Mouse (Mus musculus): ENCODE results near the gene Spaca6. TPM values are rescaled to one million over a fixed set of nuclear protein-coding genes. Genes with fewer than 3 reads are reported as not detected.
A peak's percentile ranks its signal among the peaks of the same experiment; 100 is the strongest.

Spaca6 gene
- 7.4 and 21.3 TPM in 2 replicates for polyA plus RNA-seq (2011; ENCODE audit: insufficient read depth, insufficient read length, low replicate concordance, missing spikeins)

- TF ChIP-seq POLR2A (IDR thresholded peaks at IDR 0.05; ENCODE audit: borderline replicate concordance, control insufficient read depth, low read depth, low read length) = peak; percentile 30; the same call in 1 of the 2 replicates
- TF ChIP-seq CTCF (IDR thresholded peaks at IDR 0.05; ENCODE audit: control insufficient read depth, insufficient read depth, low read length) = no peak
- 2% methylated on average over 39 of the region's 42 CpGs for WGBS
- Histone ChIP-seq H3K4me1 (ENCODE audit: control insufficient read depth, insufficient read depth, low read length) (no peaks in the 10 kb centered on the region), H3K4me3 (replicated peaks; ENCODE audit: control insufficient read depth, low read depth, low read length) (peak within 1 kb of the TSS; percentile 16), H3K27ac (ENCODE audit: control insufficient read depth, insufficient read depth, low read depth, low read length, poor library complexity) (no peak within 1 kb of the TSS)
These were observed at the start of gene Spaca6 for GRCm38 (mm10) chr17:17826751-17827657. TSS of gene Spaca6 (plus strand) at chr17:17827158.

- TF ChIP-seq POLR2A (IDR thresholded peaks at IDR 0.05; ENCODE audit: borderline replicate concordance, control insufficient read depth, low read depth, low read length) = no peak
- TF ChIP-seq CTCF (IDR thresholded peaks at IDR 0.05; ENCODE audit: control insufficient read depth, insufficient read depth, low read length) = no peak
- Histone ChIP-seq H3K27ac (ENCODE audit: control insufficient read depth, insufficient read depth, low read depth, low read length, poor library complexity) (no peak overlapping the region), H3K4me1 (ENCODE audit: control insufficient read depth, insufficient read depth, low read length) (no peaks in the 10 kb centered on the region), H3K4me3 (replicated peaks; ENCODE audit: control insufficient read depth, low read depth, low read length) (no peak overlapping the region)
- WGBS = 69% methylated on average over 3 of the region's 3 CpGs
These were observed 35.9 kb upstream of the Spaca6 start for GRCm38 (mm10) chr17:17790866-17791630.

- TF ChIP-seq POLR2A (IDR thresholded peaks at IDR 0.05; ENCODE audit: borderline replicate concordance, control insufficient read depth, low read depth, low read length) (no peak), CTCF (IDR thresholded peaks at IDR 0.05; ENCODE audit: control insufficient read depth, insufficient read depth, low read length) (no peak)
- Histone ChIP-seq H3K27ac (ENCODE audit: control insufficient read depth, insufficient read depth, low read depth, low read length, poor library complexity) (no peak overlapping the region), H3K4me3 (replicated peaks; ENCODE audit: control insufficient read depth, low read depth, low read length) (no peak overlapping the region), H3K4me1 (ENCODE audit: control insufficient read depth, insufficient read depth, low read length) (no peaks in the 10 kb centered on the region)
- 56% methylated on average over 1 of the region's 1 CpGs for WGBS
These were observed 34.4 kb upstream of the Spaca6 start for GRCm38 (mm10) chr17:17792578-17792977.

- no peak overlapping the region for H3K4me3 ChIP-seq (replicated peaks; ENCODE audit: control insufficient read depth, low read depth, low read length)
- WGBS = 17% methylated on average over 2 of the region's 2 CpGs
- TF ChIP-seq CTCF (IDR thresholded peaks at IDR 0.05; ENCODE audit: control insufficient read depth, insufficient read depth, low read length) (no peak), POLR2A (IDR thresholded peaks at IDR 0.05; ENCODE audit: borderline replicate concordance, control insufficient read depth, low read depth, low read length) (no peak)
- H3K27ac ChIP-seq (ENCODE audit: control insufficient read depth, insufficient read depth, low read depth, low read length, poor library complexity) = no peak overlapping the region
- H3K4me1 ChIP-seq (ENCODE audit: control insufficient read depth, insufficient read depth, low read length) = no peaks in the 10 kb centered on the region
These were observed 31.4 kb upstream of the Spaca6 start for GRCm38 (mm10) chr17:17795527-17795926.

- 83% methylated on average over 6 of the region's 6 CpGs for WGBS
These were observed 3.2 kb upstream of the Spaca6 start for GRCm38 (mm10) chr17:17823612-17824336.

GRCm38 (mm10) chr17:17825921-17826591 lies 902 bp upstream of the Spaca6 start:
- Histone ChIP-seq H3K4me3 (replicated peaks; ENCODE audit: control insufficient read depth, low read depth, low read length) (peak overlapping the region; percentile 16), H3K4me1 (ENCODE audit: control insufficient read depth, insufficient read depth, low read length) (no peaks in the 10 kb centered on the region), H3K27ac (ENCODE audit: control insufficient read depth, insufficient read depth, low read depth, low read length, poor library complexity) (no peak overlapping the region)
- no peak for TF ChIP-seq POLR2A (IDR thresholded peaks at IDR 0.05; ENCODE audit: borderline replicate concordance, control insufficient read depth, low read depth, low read length)
- no peak for TF ChIP-seq CTCF (IDR thresholded peaks at IDR 0.05; ENCODE audit: control insufficient read depth, insufficient read depth, low read length)
- 4% methylated on average over 19 of the region's 22 CpGs for WGBS

More at GRCm38 (mm10) chr17:17823612-17824336, 3.2 kb upstream of the Spaca6 start:
- Histone ChIP-seq H3K4me1 (ENCODE audit: control insufficient read depth, insufficient read depth, low read length) (no peaks in the 10 kb centered on the region), H3K27ac (ENCODE audit: control insufficient read depth, insufficient read depth, low read depth, low read length, poor library complexity) (no peak overlapping the region), H3K4me3 (replicated peaks; ENCODE audit: control insufficient read depth, low read depth, low read length) (no peak overlapping the region)
- no peak for TF ChIP-seq CTCF (IDR thresholded peaks at IDR 0.05; ENCODE audit: control insufficient read depth, insufficient read depth, low read length)
- TF ChIP-seq POLR2A (IDR thresholded peaks at IDR 0.05; ENCODE audit: borderline replicate concordance, control insufficient read depth, low read depth, low read length) = no peak

GRCm38 (mm10) chr17:17827658-17828190 lies 766 bp downstream of the Spaca6 start:
- no peak overlapping the region for H3K27ac ChIP-seq (ENCODE audit: control insufficient read depth, insufficient read depth, low read depth, low read length, poor library complexity)
- 4% methylated on average over 13 of the region's 13 CpGs for WGBS
- no peaks in the 10 kb centered on the region for H3K4me1 ChIP-seq (ENCODE audit: control insufficient read depth, insufficient read depth, low read length)
- no peak overlapping the region for H3K4me3 ChIP-seq (replicated peaks; ENCODE audit: control insufficient read depth, low read depth, low read length)
- TF ChIP-seq POLR2A (IDR thresholded peaks at IDR 0.05; ENCODE audit: borderline replicate concordance, control insufficient read depth, low read depth, low read length) (no peak), CTCF (IDR thresholded peaks at IDR 0.05; ENCODE audit: control insufficient read depth, insufficient read depth, low read length) (no peak)

All from bone marrow, adult 2 months (tissue).